Mouse (Mus musculus): ENCODE data around the gene 4930503B20Rik.

The 4930503B20Rik gene

GRCm38 (mm10) chr3:146651217-146651616 lies at the start of gene 4930503B20Rik:
Gene 4930503B20Rik (minus strand): TSS chr3:146651317.
- DNase-seq (ENCODE audit: low read depth, low spot score): no peak

GRCm38 (mm10) chr3:146700051-146700450 lies 48.9 kb upstream of the 4930503B20Rik start:
- DNase-seq (ENCODE audit: low read depth, low spot score): no peak

- no peak for DNase-seq (ENCODE audit: low read depth, low spot score)
Measured at GRCm38 (mm10) chr3:146698982-146699381, 47.9 kb upstream of the 4930503B20Rik start.

GRCm38 (mm10) chr3:146692547-146692946 lies 41.4 kb upstream of the 4930503B20Rik start:
- DNase-seq (ENCODE audit: low read depth, low spot score): no peak

- DNase-seq (ENCODE audit: low read depth, low spot score): no peak
Measured at GRCm38 (mm10) chr3:146687121-146687725, 36.1 kb upstream of the 4930503B20Rik start.

- no peak for DNase-seq (ENCODE audit: low read depth, low spot score)
Measured at GRCm38 (mm10) chr3:146686428-146686827, 35.3 kb upstream of the 4930503B20Rik start.

- DNase-seq (ENCODE audit: low read depth, low spot score): no peak
Measured at GRCm38 (mm10) chr3:146684811-146685675, 33.9 kb upstream of the 4930503B20Rik start, which contains the start of gene Samd13. Gene Samd13 (minus strand): TSS chr3:146685592.

- no peak for DNase-seq (ENCODE audit: low read depth, low spot score)
Measured at GRCm38 (mm10) chr3:146683095-146683494, 32.0 kb upstream of the 4930503B20Rik start.

GRCm38 (mm10) chr3:146682140-146682651 lies 31.1 kb upstream of the 4930503B20Rik start:
- no peak for DNase-seq (ENCODE audit: low read depth, low spot score)

GRCm38 (mm10) chr3:146681696-146682095 lies 30.6 kb upstream of the 4930503B20Rik start:
- no peak for DNase-seq (ENCODE audit: low read depth, low spot score)

- DNase-seq (ENCODE audit: low read depth, low spot score): no peak
Measured at GRCm38 (mm10) chr3:146680625-146681024, 29.5 kb upstream of the 4930503B20Rik start.

- no peak for DNase-seq (ENCODE audit: low read depth, low spot score)
Measured at GRCm38 (mm10) chr3:146679646-146680045, 28.5 kb upstream of the 4930503B20Rik start.

- no peak for DNase-seq (ENCODE audit: low read depth, low spot score)
Measured at GRCm38 (mm10) chr3:146676193-146676592, 25.1 kb upstream of the 4930503B20Rik start.

GRCm38 (mm10) chr3:146675101-146675500 lies 24.0 kb upstream of the 4930503B20Rik start:
- no peak for DNase-seq (ENCODE audit: low read depth, low spot score)

GRCm38 (mm10) chr3:146671121-146671520 lies 20.0 kb upstream of the 4930503B20Rik start:
- no peak for DNase-seq (ENCODE audit: low read depth, low spot score)

GRCm38 (mm10) chr3:146661907-146662306 lies 10.8 kb upstream of the 4930503B20Rik start:
- peak; percentile 43 for DNase-seq (ENCODE audit: low read depth, low spot score)

GRCm38 (mm10) chr3:146661001-146661400 lies 9.9 kb upstream of the 4930503B20Rik start:
- DNase-seq (ENCODE audit: low read depth, low spot score): no peak

- DNase-seq (ENCODE audit: low read depth, low spot score): no peak
Measured at GRCm38 (mm10) chr3:146659321-146659720, 8.2 kb upstream of the 4930503B20Rik start.

GRCm38 (mm10) chr3:146658061-146658639 lies 7.0 kb upstream of the 4930503B20Rik start:
- no peak for DNase-seq (ENCODE audit: low read depth, low spot score)

- no peak for DNase-seq (ENCODE audit: low read depth, low spot score)
Measured at GRCm38 (mm10) chr3:146657433-146657832, 6.3 kb upstream of the 4930503B20Rik start.

- DNase-seq (ENCODE audit: low read depth, low spot score): peak; percentile 47
Measured at GRCm38 (mm10) chr3:146655111-146655577, 4.0 kb upstream of the 4930503B20Rik start.

- no peak for DNase-seq (ENCODE audit: low read depth, low spot score)
Measured at GRCm38 (mm10) chr3:146653692-146654091, 2.6 kb upstream of the 4930503B20Rik start.

Data from A20 (cell line).